Mouse (Mus musculus) heart, embryonic 15.5 days (tissue): ENCODE results near the gene Dennd2a. TPM values are rescaled to one million over a fixed set of nuclear protein-coding genes. Genes with fewer than 3 reads are reported as not detected.
A peak's percentile ranks its signal among the peaks of the same experiment; 100 is the strongest.

ENCODE experiments used
- ATAC-seq: fragments of 200-750 bp; cut with Nextera tagmentation; replicated peaks from 2 replicates; pipeline ENCODE4 v1.8.0; 2017; ENCODE audit warnings: low read depth, moderate TSS enrichment; ENCODE audit not compliant: insufficient number of reproducible peaks, insufficient read depth, low FRiP score
- H3K27ac ChIP-seq: fragments of 300-500 bp; sonication (generic); 2 replicates; pipeline ENCODE4 v1.5.1; 2015; ENCODE audit warnings: mild to moderate bottlenecking, inconsistent platforms
- H3K27me3 ChIP-seq: fragments of 300-500 bp; sonication (generic); 2 replicates; pipeline ENCODE4 v1.6.1; 2015; ENCODE audit warnings: inconsistent platforms
- H3K36me3 ChIP-seq: fragments of 300-500 bp; sonication (generic); 2 replicates; pipeline ENCODE4 v1.6.1; 2015; ENCODE audit warnings: mild to moderate bottlenecking, inconsistent platforms
- H3K4me1 ChIP-seq: fragments of 300-500 bp; sonication (generic); replicated peaks from 2 replicates; pipeline ENCODE4 v1.6.1; 2015; ENCODE audit warnings: inconsistent platforms
- H3K4me2 ChIP-seq: fragments of 300-500 bp; sonication (generic); 2 replicates; pipeline ENCODE4 v1.6.1; 2015; ENCODE audit warnings: inconsistent platforms, mild to moderate bottlenecking, moderate library complexity
- H3K4me3 ChIP-seq: fragments of 300-500 bp; sonication (generic); 2 replicates; pipeline ENCODE4 v1.5.1; 2015; ENCODE audit warnings: mild to moderate bottlenecking, inconsistent platforms
- H3K9ac ChIP-seq: fragments of 300-500 bp; sonication (generic); 2 replicates; pipeline ENCODE4 v1.6.1; 2015; ENCODE audit warnings: mild to moderate bottlenecking, inconsistent platforms
- H3K9me3 ChIP-seq: fragments of 300-500 bp; sonication (generic); replicated peaks from 2 replicates; pipeline ENCODE4 v1.6.1; 2016; ENCODE audit warnings: inconsistent platforms
- WGBS: fragments of 180-500 bp; shearing (Covaris S2); methylation state at CpG from one replicate; pipeline ENCODE4 v1.1.7; 2015; ENCODE audit warnings: mixed read lengths; 5-methylcytosine and 5-hydroxymethylcytosine counted together
- polyA plus RNA-seq: library from polyadenylated mRNA; unstranded; fragments of >200 nt; fragmentation: Nextera tagmentation; extraction: Ambion mirVana; gene quantifications from 2 replicates; pipeline ENCODE4 v1.2.1, GENCODE M21; 2015

The Dennd2a gene
- polyA plus RNA-seq, 1 experiment from 2014 or later = 11.9 TPM

DNA sequence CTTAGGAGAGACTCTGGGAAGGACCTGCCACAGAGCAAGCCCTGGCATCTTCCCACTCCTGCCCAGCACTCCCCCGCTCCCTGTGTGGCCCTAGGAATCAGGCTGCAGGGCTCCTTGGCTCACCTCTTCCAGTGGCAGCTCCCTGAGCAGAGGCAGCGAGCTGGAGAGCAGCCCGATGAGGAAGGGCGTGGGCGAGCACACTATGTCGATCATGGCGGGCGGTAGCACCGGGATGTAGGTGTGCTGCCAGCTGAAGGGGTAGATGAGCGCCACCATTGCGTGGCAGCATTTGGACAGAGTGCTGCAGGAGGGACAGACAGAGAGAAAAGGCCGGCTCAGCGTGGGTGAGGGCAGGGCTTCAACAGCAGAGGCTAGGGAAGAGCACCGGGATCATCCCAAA, 87.6 kb downstream of the Dennd2a start:
- Histone ChIP-seq H3K27ac (no peak overlapping the region), H3K4me1 (peaks cover 5% of the 10 kb centered on the region; the same call in 1 of the 2 replicates), H3K4me3 (no peak overlapping the region), H3K9ac (no peak overlapping the region), H3K36me3 (peaks cover 18% of the 10 kb centered on the region), H3K9me3 (no peaks in the 10 kb centered on the region), H3K4me2 (no peak overlapping the region), H3K27me3 (no peaks in the 10 kb centered on the region)
- ATAC-seq = no peak
- WGBS = 91% methylated on average over 14 of the region's 14 CpGs

DNA sequence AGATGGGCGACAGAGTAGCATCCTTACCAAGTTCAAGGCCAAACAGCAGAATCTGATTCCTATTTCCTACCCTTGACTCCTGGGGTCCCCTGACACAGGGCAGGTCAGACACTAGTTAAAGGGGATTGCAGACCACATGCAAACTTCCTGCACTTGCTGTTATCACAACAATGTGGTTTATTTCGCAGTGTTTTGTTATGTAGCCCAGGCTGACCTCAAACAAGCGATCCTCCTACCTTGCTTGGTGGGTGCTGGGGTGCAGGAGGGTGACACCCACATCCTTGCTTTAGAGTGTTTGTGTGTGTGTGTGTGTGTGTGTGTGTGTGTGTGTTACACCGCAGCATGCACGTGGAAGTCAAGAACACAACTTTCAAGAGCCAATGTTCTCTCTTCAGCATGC, 88.2 kb downstream of the Dennd2a start:
- H3K27ac ChIP-seq = no peak overlapping the region
- H3K9ac ChIP-seq = no peak overlapping the region
- no peaks in the 10 kb centered on the region for H3K9me3 ChIP-seq
- H3K36me3 ChIP-seq = peaks cover 18% of the 10 kb centered on the region
- H3K4me3 ChIP-seq = no peak overlapping the region
- WGBS = 87% methylated on average over 5 of the region's 5 CpGs
- peaks cover 5% of the 10 kb centered on the region; the same call in 1 of the 2 replicates for H3K4me1 ChIP-seq
- H3K27me3 ChIP-seq = no peaks in the 10 kb centered on the region
- no peak overlapping the region for H3K4me2 ChIP-seq
- ATAC-seq = no peak

DNA sequence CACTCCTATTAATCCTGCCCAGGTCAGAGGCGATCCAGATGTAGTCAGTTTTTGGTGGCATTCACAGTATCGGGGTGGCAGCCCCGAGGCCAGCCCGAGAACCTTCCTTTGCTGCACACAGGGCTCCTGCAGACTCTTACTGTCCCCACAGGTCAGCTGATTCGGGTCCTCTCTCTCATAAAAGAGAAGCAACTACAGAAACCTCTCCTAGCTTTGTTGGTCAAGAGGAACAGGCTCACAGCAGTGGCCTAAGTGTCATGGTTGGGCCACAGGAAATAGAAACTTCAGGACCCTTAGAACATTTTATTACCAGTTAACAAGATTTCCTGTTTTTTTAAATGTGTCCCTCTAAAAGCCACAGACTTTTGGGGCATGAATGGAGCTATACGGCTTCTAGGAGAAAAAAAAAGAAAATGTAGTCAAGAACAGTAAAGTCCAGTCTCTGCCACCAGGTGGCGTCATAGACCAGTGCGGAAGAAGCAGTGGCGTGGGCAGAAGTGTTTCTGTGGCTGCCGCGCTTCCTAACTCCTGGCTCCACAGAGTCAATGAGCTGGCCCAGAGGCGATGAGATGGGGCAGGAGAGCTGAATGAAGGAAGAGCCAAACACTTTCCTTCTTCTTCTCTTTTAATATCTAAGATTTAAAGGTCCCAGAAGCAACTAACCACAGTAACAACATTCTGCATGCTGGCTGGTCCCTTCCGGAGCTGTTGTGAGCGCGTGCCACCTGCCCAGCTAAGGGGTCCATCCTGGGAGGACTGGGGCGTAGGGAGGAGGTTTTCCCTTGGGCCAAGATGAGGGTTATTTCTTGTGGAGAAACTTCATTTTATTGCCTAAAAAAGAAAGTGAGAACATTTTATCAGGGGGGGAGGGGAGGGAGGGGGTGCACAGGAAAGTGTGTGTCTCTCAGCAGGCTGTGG, 94.8 kb downstream of the Dennd2a start:
- no peak overlapping the region for H3K27ac ChIP-seq
- peak overlapping the region; percentile 44 for H3K4me2 ChIP-seq
- WGBS = 48% methylated on average over 16 of the region's 16 CpGs
- H3K36me3 ChIP-seq = peaks cover 21% of the 10 kb centered on the region
- H3K4me3 ChIP-seq = no peak overlapping the region
- H3K4me1 ChIP-seq = no peaks in the 10 kb centered on the region
- H3K9me3 ChIP-seq = no peaks in the 10 kb centered on the region
- ATAC-seq = 0 out of 2 replicates have a peak, but pooled peaks have one; percentile 43
- H3K9ac ChIP-seq = no peak overlapping the region
- no peaks in the 10 kb centered on the region for H3K27me3 ChIP-seq

DNA sequence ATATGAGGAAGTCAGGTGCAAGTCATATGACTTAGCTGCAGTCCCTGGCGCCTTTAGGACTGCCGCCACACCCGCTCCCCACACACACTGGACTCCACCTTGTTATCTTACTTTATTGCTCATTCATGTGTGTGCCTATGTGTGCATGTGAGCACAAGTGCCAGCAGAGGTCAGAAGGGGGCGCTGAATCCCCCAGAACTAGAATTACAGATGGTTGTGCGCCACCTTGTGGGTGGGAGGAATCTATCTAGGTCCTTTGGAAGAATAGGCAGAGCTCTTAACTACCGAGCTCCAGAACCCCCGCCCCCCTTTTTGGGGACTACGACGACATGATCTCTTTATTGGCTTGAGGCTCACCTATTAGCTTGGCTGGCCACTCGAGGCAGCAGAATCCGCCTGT, 97.6 kb downstream of the Dennd2a start:
- Histone ChIP-seq H3K4me3 (no peak overlapping the region), H3K4me1 (no peaks in the 10 kb centered on the region), H3K9me3 (no peaks in the 10 kb centered on the region), H3K27ac (no peak overlapping the region), H3K36me3 (peaks cover 14% of the 10 kb centered on the region), H3K9ac (no peak overlapping the region), H3K27me3 (no peaks in the 10 kb centered on the region), H3K4me2 (no peak overlapping the region)
- WGBS = 95% methylated on average over 11 of the region's 11 CpGs
- no peak for ATAC-seq

DNA sequence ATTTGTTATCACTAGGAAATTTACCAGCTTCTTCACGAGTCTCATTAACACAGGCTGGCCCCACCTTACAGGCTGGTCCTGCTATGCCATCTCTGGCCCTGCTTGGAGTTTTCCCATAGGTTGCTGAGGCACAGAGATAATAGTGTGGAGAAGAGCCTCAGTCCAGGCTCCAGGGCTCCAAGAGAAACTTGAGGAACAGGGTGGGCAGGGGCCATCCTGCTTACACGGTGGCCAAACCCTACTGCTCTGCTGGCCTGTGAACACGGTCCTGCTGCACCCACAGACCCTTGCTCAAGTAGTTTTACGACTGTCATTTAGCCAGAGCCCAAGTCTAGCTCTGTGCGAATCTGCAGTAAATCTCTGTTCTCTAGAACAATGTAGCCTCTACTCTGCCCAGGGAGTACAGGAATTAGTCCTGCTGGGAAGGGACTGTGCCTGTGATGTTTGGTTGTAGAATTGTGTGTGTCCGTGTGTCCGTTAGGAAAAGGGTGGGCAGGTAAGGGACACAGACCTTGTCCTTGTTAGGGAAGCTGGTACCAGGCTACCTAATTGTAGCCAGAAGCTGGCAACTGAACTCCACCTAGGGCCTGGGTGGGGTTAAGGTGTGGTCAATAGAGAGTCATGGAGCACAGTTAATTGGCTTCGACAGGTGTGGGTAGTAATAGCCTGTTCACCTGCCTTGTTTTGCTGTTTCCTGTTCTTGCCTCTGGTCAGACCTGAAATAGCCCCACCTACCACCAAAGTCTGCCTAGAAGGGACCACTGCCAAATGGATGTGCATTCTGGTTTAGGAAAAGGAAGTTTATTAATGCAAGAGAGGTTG, 102.1 kb downstream of the Dennd2a start:
- no peak overlapping the region for H3K4me3 ChIP-seq
- H3K9ac ChIP-seq = no peak overlapping the region
- H3K27me3 ChIP-seq = no peaks in the 10 kb centered on the region
- H3K4me2 ChIP-seq = no peak overlapping the region
- no peaks in the 10 kb centered on the region for H3K9me3 ChIP-seq
- no peaks in the 10 kb centered on the region for H3K4me1 ChIP-seq
- no peak for ATAC-seq
- no peak overlapping the region for H3K27ac ChIP-seq
- WGBS = 77% methylated on average over 8 of the region's 8 CpGs
- H3K36me3 ChIP-seq = peaks cover 6% of the 10 kb centered on the region

DNA sequence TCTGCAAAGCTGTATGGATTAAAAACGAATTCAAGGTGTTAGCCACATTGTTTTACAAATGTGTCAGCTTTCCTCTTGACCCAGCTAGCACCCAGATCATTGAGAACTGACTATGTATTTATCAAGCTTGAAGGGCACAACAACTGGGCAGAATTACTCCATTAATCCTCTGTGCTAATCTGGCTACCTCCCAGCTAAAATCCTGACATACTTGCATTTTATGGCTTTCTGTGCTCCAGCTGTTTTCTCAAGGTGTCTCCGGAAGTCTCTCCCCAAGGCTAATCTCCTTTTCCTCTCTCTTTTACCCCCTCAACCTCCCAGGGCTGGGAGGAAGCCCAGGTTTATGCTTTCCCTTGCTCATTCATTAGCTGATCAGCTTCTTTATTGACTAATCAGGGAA, 103.1 kb downstream of the Dennd2a start:
- Histone ChIP-seq H3K4me3 (no peak overlapping the region), H3K36me3 (no peaks in the 10 kb centered on the region), H3K4me1 (no peaks in the 10 kb centered on the region), H3K27me3 (no peaks in the 10 kb centered on the region), H3K4me2 (no peak overlapping the region), H3K9ac (no peak overlapping the region), H3K9me3 (no peaks in the 10 kb centered on the region), H3K27ac (no peak overlapping the region)
- 58% methylated on average over 2 of the region's 2 CpGs for WGBS
- no peak for ATAC-seq

DNA sequence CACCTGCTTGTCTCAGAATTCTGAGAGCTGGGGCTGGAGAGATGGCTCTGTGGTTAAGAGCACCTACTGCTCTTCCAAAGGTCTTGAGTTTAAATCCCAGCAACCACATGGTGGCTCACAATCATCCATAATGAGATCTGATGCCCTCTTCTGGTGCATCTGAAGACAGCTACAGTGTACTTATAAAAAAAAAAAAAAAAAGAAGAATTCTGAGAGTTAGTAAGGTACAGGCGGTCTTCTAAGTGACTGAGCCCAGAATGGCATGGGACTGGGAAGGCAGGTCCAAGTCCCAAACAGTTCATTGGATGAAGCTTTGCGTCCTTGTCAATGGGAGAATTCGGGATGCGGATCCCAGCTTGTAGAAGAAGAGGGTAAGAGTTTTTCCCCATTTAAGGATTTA, 104.1 kb downstream of the Dennd2a start:
- Histone ChIP-seq H3K4me3 (no peak overlapping the region), H3K4me1 (no peaks in the 10 kb centered on the region), H3K36me3 (no peaks in the 10 kb centered on the region), H3K9me3 (no peaks in the 10 kb centered on the region), H3K27me3 (no peaks in the 10 kb centered on the region), H3K27ac (no peak overlapping the region), H3K9ac (no peak overlapping the region), H3K4me2 (no peak overlapping the region)
- ATAC-seq = no peak
- WGBS = 94% methylated on average over 4 of the region's 4 CpGs

DNA sequence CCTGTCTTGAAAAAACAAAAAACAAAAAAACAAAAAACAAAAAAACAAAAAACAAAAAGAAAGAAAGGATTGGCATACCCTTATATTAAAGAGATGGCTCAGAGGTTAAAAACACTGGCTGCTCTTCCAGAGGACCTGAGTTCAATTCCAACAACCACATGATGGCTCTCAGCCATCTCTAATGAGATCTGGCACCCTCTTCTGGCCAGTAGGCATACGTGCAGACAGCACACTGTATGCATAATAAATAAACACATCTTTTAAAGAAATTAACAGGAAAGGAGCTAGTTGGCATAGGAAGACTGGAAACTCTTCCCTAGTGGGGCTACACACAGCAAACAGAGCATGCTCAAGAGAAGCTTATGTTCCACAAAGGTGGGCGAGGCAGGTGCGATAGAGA, 106.6 kb downstream of the Dennd2a start:
- ATAC-seq = no peak
- H3K27me3 ChIP-seq = no peaks in the 10 kb centered on the region
- 78% methylated on average over 3 of the region's 3 CpGs for WGBS

DNA sequence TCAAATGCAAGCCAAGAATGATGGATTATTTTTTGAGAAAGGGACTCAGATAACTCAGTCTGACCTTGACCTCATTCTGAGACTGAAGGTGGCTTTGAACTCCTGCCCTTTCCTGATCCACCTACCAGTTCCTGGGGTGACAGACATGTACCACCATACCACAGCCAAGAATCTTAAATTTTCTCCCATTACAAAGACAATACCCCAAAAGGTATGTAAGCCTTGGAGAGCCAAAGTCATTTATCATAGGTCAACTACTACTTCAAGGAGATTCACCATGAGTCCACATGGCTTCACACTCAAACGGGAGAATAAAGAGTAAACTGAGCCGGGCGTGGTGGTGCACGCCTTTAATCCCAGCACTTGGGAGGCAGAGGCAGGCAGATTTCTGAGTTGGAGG, 107.1 kb downstream of the Dennd2a start:
- Histone ChIP-seq H3K36me3 (no peaks in the 10 kb centered on the region), H3K4me2 (no peak overlapping the region), H3K27ac (no peak overlapping the region), H3K4me1 (0 out of 2 replicates have a peak, but pooled peaks cover 3% of the 10 kb centered on the region), H3K9me3 (no peaks in the 10 kb centered on the region), H3K9ac (no peak overlapping the region), H3K27me3 (no peaks in the 10 kb centered on the region), H3K4me3 (no peak overlapping the region)
- WGBS = 90% methylated on average over 4 of the region's 4 CpGs
- no peak for ATAC-seq

More for the DNA sequence above, 106.6 kb downstream of the Dennd2a start:
- no peaks in the 10 kb centered on the region for H3K9me3 ChIP-seq
- no peak overlapping the region for H3K27ac ChIP-seq
- H3K4me3 ChIP-seq = no peak overlapping the region
- no peak overlapping the region for H3K4me2 ChIP-seq
- 0 out of 2 replicates have a peak, but pooled peaks cover 3% of the 10 kb centered on the region for H3K4me1 ChIP-seq
- H3K9ac ChIP-seq = no peak overlapping the region
- H3K36me3 ChIP-seq = no peaks in the 10 kb centered on the region

DNA sequence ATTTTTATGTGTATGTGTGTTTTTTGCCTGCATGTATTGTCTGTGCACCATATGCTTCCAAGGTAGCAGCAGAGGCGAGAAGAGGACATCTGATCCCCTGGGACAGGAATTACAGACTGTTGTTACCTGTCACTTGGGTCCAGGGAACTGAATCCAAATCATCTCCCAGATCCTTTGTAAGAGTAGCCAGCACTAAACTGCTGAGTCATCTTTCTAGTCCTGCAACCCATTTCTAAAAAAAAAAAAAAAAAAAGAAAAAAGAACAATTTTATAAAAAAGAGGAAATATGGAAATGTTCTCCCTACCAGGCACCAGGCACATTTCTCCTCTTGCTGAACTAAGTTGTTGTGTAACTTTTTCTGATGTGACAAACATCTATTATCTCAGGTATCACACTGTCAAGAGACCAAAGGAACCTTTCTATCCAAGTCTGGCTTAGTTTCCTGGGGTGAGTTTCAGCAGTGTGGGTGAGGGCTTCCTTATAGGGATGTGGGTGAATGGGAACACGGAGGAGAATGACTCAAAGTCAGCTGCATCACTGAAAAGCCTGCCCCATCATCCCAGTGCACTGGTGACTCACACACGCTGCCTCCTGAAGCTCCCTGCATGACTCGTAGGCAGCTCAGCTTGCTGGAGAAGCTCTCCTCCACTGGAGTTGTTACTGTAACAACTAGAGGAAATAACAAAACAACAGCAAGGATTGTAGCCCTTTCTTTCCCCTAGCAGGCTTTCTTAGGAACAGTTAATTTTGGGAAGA, 110.1 kb downstream of the Dennd2a start:
- Histone ChIP-seq H3K27ac (no peak overlapping the region), H3K4me3 (no peak overlapping the region), H3K9me3 (no peaks in the 10 kb centered on the region), H3K4me1 (0 out of 2 replicates have a peak, but pooled peaks cover 3% of the 10 kb centered on the region), H3K9ac (no peak overlapping the region), H3K4me2 (no peak overlapping the region), H3K36me3 (no peaks in the 10 kb centered on the region), H3K27me3 (no peaks in the 10 kb centered on the region)
- WGBS = 40% methylated on average over 4 of the region's 4 CpGs
- no peak for ATAC-seq
